Mouse (Mus musculus) NIH3T3 (cell line): ENCODE data around the gene Stxbp5.

Experiments
- DNase-seq: peaks from one replicate; pipeline ENCODE4 v3.0.0-alpha.2; 2012; ENCODE audit warnings: low read depth

Gene Stxbp5

GRCm38 (mm10) chr10:9857850-9858249 lies 43.0 kb downstream of the Stxbp5 start:
- no peak for DNase-seq

DNA sequence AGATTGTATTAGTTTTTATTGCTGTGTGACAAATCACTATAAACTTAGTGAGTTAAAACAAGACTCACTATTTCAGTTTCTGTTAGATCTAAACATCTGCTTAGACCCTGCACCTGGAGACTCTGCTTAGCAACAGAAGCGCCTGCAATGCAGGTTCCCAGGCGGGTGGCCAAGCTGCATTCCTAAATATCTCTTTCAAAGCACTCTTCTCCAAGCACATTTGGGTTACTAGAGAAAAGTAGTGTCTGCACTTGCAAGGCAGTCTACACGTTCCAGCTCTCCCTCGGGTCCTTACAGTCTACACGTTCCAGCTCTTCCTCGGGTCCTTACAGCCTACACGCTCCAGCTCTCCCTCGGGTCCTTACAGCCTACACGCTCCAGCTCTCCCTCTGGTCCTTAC lies 44.1 kb downstream of the Stxbp5 start:
- no peak for DNase-seq

- DNase-seq: no peak
These were observed 54.5 kb downstream of the Stxbp5 start for GRCm38 (mm10) chr10:9846408-9846807.

- DNase-seq: no peak
These were observed 61.5 kb downstream of the Stxbp5 start for GRCm38 (mm10) chr10:9839408-9839807.

DNA sequence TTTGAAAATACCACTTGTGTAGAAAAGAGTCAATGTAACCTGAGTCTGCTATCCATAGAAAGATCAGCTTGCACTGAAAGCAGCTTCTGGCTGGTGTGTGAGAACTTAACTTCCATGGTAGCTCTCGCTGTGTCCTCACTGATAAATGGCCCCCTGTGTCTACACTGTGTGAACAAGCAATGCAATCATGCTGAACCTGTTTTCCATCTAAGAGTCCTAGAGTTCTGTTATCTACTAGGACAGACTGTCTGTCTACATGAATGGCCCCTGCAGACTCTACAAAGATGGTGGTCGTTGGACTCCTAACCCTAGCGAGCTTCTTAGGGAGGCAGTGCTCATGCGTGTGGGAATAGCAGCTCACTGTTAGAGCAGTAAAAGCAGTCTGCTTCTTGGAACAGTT lies 65.9 kb downstream of the Stxbp5 start:
- no peak for DNase-seq

GRCm38 (mm10) chr10:9832937-9833336 lies 67.9 kb downstream of the Stxbp5 start:
- no peak for DNase-seq

GRCm38 (mm10) chr10:9829744-9830143 lies 71.1 kb downstream of the Stxbp5 start:
- DNase-seq: no peak

DNA sequence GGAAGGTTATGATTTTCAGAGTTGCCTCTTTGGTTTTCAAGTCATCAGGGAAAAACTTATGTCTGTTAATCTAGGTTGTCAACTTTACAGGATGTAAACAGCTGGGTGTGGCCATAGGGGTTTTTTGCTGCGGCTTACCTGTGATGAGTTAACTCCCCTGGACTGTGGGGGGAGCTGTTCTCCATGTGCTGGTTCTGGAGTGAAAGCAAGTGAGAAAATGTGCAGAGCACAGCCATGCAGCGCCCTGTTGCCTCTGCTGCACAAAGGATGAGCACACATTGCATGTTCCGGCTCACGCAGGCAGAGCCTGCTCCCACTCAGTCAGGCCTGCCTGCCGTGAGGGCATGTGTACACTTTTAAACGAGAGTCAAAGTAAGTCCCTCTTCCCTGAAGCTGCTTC lies 79.6 kb downstream of the Stxbp5 start:
- peak; percentile 12 for DNase-seq

- no peak for DNase-seq
These were observed 82.3 kb downstream of the Stxbp5 start for GRCm38 (mm10) chr10:9818574-9818973.

GRCm38 (mm10) chr10:9813926-9814325 lies 87.0 kb downstream of the Stxbp5 start:
- DNase-seq: peak; percentile 61

- no peak for DNase-seq
These were observed 93.3 kb downstream of the Stxbp5 start for GRCm38 (mm10) chr10:9807596-9807995.

- DNase-seq: no peak
These were observed 95.5 kb downstream of the Stxbp5 start for GRCm38 (mm10) chr10:9805341-9805740.

- DNase-seq: no peak
These were observed 97.8 kb downstream of the Stxbp5 start for GRCm38 (mm10) chr10:9803126-9803525.

DNA sequence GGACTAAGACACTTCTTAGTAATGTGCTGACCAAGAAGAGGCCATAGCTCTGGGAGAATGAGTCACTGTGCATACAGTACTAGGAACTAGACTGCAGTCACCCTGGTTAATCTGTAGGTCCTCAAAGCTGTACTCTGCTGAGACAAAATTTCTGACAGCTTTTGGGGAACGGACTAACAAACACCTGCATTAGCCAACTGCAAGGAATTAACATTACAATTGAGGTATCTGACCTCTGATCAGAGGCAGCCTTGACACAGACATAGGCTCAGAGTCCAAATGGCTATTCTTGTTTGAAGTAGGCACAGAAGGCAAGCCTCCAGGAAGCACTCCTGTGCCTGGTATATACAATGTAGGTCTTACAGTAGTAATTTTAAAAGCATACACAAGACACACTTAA lies 99.3 kb downstream of the Stxbp5 start:
- no peak for DNase-seq

DNA sequence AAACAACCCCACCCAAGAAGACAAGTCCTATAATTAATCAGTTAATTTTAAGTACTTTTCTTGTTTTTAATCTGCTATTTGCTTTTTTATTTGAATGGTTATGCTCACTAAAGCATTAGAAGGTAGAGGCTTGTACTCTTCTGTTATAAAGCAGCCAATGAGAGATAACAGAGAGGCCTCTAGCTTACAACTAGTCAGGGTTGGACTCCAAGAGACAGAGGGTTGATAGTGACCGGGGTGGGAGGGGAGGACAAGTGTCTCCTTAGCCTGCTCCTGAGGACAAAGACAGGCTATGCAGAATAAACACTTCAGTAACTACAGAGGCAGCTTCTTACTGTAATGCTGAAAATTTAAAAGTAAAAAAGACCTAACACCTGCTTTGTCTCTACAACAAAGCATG lies 101.8 kb downstream of the Stxbp5 start:
- DNase-seq: no peak

- no peak for DNase-seq
These were observed 104.5 kb downstream of the Stxbp5 start for GRCm38 (mm10) chr10:9796429-9796828.

- DNase-seq: no peak
These were observed 106.5 kb downstream of the Stxbp5 start for GRCm38 (mm10) chr10:9794429-9794828.

DNA sequence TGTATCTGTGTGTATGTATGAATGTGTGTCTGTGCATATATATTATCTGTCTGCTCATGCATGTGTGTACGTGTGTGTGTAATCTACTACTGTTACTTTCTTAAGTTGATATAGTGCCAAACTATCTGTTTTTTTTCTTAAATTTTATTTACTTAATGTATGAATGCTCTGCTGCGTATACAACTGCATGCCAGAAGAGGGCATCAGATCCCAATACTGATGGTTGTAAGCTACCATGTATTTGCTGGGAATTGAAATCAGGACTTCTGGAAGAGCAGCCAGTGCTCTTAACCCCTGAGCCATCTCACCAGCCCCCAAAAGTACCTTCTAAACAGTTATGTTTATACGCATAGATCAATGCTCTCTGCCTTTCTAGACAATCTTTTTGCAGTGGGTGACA lies 109.9 kb downstream of the Stxbp5 start:
- peak; percentile 44 for DNase-seq

GRCm38 (mm10) chr10:9786461-9786860 lies 114.4 kb downstream of the Stxbp5 start:
- DNase-seq: peak; percentile 8

DNA sequence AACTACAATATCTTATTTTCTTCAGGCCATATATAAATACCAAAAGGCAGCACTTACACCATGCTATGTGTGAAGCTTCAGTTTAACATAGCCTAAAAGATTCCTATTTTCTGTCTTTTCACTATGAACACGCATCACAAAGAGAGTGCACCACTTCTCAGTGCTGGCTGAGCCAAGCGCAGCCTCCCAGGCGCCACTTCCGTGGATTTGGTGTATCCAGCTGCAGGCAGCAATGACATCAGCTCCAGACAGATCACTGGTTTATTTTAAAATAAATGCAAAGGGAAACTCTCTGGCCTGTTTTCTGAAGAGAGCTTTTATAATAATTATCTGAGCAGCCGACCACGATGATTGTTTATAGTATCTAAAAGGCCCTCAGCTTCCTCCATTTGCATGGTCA lies 115.2 kb downstream of the Stxbp5 start:
- no peak for DNase-seq

DNA sequence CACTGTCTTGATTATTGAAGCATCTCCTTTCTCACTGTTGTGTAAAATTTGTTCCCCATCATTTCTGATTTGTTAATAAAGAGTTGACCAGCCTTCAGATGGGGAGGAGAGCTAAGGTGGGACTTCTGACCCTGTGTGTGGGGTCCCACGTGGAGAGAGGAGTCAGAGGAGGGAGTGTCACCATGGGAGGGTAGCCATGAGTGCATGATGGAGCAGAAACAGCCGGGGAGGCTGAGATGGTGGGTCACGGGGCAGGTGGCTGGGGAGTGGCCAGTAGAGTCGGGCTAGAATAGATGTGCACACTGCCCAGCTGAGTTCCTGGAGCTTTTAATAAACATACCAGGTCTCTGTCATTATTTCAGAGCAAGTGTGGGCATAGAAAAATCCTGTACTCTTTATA lies 121.0 kb downstream of the Stxbp5 start:
- no peak for DNase-seq

DNA sequence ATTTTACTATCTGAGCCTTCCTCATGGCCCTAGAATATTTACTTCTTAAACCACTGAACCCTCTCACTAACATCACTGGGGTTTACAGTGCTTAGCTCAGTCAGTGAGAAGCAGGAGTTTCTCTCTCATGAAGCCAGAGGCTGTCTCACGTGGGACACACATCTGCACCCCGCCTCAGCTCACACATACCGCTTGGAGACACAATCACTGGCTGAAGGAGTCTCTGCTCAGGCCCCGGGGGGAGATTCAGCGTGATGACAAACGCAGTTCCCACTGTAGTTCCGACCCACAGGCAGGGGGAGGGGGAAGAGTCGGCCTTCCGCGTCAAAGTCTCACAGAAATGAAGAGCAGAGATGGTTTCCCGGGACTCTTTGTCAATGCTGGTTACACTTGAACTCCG lies 130.6 kb downstream of the Stxbp5 start:
- no peak for DNase-seq

- DNase-seq: no peak
These were observed 137.0 kb downstream of the Stxbp5 start for GRCm38 (mm10) chr10:9763831-9764230.

DNA sequence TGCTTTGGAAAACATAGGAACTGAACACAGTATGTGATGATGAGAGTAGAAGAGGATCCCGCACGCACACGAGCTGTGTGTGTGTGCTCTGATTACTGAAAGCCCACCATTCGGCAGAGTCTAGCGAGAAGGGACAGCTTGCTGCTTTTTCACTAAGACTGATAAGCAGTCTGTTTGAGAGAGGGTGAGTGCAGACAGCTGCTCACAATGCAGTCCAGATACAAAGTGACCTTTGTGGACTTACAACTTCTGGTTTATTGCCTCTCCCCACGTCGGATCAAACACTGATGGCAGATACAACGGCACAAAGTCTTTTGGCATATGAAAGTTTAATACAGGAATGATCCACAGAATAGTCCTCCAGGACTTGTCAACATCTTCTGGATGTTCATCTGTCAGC lies 140.6 kb downstream of the Stxbp5 start:
- DNase-seq: no peak

DNA sequence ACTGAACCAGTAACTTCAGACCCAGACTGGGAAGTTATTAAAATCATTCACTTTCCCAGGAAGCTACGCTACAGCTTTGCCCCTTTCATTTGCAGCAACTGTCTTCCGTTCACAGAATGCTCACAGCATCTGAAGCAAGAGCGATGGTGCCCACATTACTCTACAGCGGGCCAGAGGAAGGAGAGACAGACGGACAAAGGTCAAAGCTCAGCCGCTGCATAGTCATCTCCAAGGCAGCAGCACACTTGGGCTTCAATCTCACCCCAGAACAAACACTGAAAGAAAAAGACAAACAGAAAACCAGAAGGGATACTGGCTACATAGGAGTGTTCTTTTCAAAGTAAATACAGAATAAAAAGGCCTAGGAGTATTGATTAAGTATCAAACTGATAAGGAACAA lies 144.3 kb downstream of the Stxbp5 start:
- no peak for DNase-seq
